Mouse (Mus musculus): ENCODE measurements around the gene Dpp9. TPM values are rescaled to one million over a fixed set of nuclear protein-coding genes. Genes with fewer than 3 reads are reported as not detected.

The Dpp9 gene
- polyA plus RNA-seq, 1 experiment from 2014 or later: 19.5 TPM

DNA sequence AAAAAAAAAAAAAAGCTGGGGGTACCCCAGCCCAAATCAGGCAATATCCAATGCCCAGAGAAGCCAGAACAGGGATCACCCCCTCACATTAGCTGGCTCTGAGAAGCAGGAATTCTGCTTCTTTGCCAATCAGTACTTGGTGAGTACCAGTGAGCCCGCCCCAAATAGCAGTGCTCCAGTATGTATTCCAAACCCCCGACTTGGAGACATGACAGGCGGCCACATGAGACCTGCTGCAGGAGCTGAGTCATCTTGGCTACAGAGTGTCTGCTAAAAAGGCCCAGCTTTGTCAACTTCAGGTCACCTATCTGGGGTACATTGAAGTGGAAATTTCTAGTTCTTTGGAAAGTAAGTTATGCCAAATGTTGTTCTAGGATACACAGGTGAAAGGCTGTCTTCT, 7.9 kb upstream of the Dpp9 start:
- Histone ChIP-seq H3K27me3 (ENCODE audit: control insufficient read depth, insufficient read depth, low read length) (no peaks in the 10 kb centered on the region), H3K27ac (replicated peaks in 1 of 2; ENCODE audit: control insufficient read depth in 1 of 2, insufficient read depth in 1 of 2, low read depth in 2 of 2, low read length in 2 of 2) (no peak overlapping the region), H3K4me1 (ENCODE audit: control insufficient read depth in 2 of 2, insufficient read depth in 2 of 2, low read length in 2 of 2) (no peaks in the 10 kb centered on the region), H3K4me3 (ENCODE audit: control insufficient read depth in 1 of 2, insufficient read depth in 1 of 2, low read depth in 1 of 2, low read length in 2 of 2) (no peak overlapping the region), H3K36me3 (ENCODE audit: control insufficient read depth, insufficient read depth, low read length) (no peaks in the 10 kb centered on the region), H3K4me2 (ENCODE audit: low read length) (no peak overlapping the region), H3K9ac (ENCODE audit: low read length) (no peak overlapping the region), H3K9me3 (ENCODE audit: control insufficient read depth, low read length) (no peaks in the 10 kb centered on the region)
- 57% methylated on average over 3 of the region's 3 CpGs for WGBS
- no peak for ATAC-seq (ENCODE audit: insufficient number of reproducible peaks, insufficient read depth, low FRiP score, low read depth)

DNA sequence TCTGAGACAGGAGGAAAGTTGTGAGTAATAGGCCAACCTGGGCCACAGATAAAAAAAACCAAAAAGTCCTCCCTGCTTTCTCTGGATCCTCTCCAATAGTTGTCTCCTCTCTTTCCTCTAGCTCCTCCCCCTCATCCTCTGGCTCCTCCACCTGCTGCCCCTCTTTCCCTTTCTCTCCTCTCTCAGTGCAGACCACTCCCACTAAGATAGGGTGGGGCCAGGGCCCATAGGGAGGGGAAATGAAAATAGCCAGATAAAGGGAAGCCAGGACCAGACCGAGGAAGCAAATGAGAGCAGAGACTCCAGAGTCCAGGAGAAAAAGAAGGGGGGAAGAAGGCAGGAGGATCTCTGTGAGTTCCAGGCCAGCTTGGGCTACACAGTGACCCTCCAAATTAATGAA, 6.2 kb upstream of the Dpp9 start:
- Histone ChIP-seq H3K4me2 (ENCODE audit: low read length) (no peak overlapping the region), H3K4me1 (ENCODE audit: control insufficient read depth in 2 of 2, insufficient read depth in 2 of 2, low read length in 2 of 2) (no peaks in the 10 kb centered on the region), H3K36me3 (ENCODE audit: control insufficient read depth, insufficient read depth, low read length) (no peaks in the 10 kb centered on the region), H3K27me3 (ENCODE audit: control insufficient read depth, insufficient read depth, low read length) (no peaks in the 10 kb centered on the region), H3K9me3 (ENCODE audit: control insufficient read depth, low read length) (no peaks in the 10 kb centered on the region), H3K9ac (ENCODE audit: low read length) (no peak overlapping the region), H3K27ac (replicated peaks in 1 of 2; ENCODE audit: control insufficient read depth in 1 of 2, insufficient read depth in 1 of 2, low read depth in 2 of 2, low read length in 2 of 2) (no peak overlapping the region), H3K4me3 (ENCODE audit: control insufficient read depth in 1 of 2, insufficient read depth in 1 of 2, low read depth in 1 of 2, low read length in 2 of 2) (no peak overlapping the region)
- no peak for ATAC-seq (ENCODE audit: insufficient number of reproducible peaks, insufficient read depth, low FRiP score, low read depth)
- WGBS: 18% methylated on average over 1 of the region's 1 CpGs

DNA sequence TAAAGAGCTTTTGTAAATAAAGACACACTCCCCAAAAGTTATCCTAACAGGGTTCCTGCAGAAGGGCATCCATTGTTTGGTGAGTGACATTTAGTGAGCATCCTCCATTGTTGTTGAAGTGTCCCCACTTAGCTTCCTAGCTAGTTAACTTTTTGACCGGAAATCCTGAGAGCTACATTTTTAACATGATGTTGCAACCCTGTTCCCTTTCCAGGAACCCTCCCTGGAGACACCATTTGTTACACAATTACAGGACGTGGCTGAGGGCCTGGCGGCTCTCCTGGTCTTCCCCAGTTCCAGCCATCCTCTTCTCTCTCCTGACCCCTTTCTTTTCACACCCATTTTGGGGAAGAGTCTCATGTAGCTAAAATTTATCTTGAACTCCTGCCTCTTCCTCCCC, 1.1 kb upstream of the Dpp9 start:
- ATAC-seq (ENCODE audit: insufficient number of reproducible peaks, insufficient read depth, low FRiP score, low read depth): no peak
- H3K4me2 ChIP-seq (ENCODE audit: low read length): no peak overlapping the region; the same call in 1 of the 2 replicates
- H3K27ac ChIP-seq (replicated peaks in 1 of 2; ENCODE audit: control insufficient read depth in 1 of 2, insufficient read depth in 1 of 2, low read depth in 2 of 2, low read length in 2 of 2): no peak overlapping the region
- no peaks in the 10 kb centered on the region for H3K9me3 ChIP-seq (ENCODE audit: control insufficient read depth, low read length)
- WGBS: 41% methylated on average over 3 of the region's 3 CpGs
- H3K27me3 ChIP-seq (ENCODE audit: control insufficient read depth, insufficient read depth, low read length): no peaks in the 10 kb centered on the region
- H3K4me1 ChIP-seq (ENCODE audit: control insufficient read depth in 2 of 2, insufficient read depth in 2 of 2, low read length in 2 of 2): peaks cover 8 to 16% of the 10 kb centered on the region in 2 experiments; a peak in 3 of 4 replicates
- no peak overlapping the region for H3K4me3 ChIP-seq (ENCODE audit: control insufficient read depth in 1 of 2, insufficient read depth in 1 of 2, low read depth in 1 of 2, low read length in 2 of 2)
- H3K36me3 ChIP-seq (ENCODE audit: control insufficient read depth, insufficient read depth, low read length): peaks cover 6% of the 10 kb centered on the region; the same call in 1 of the 2 replicates
- no peak overlapping the region for H3K9ac ChIP-seq (ENCODE audit: low read length)

DNA sequence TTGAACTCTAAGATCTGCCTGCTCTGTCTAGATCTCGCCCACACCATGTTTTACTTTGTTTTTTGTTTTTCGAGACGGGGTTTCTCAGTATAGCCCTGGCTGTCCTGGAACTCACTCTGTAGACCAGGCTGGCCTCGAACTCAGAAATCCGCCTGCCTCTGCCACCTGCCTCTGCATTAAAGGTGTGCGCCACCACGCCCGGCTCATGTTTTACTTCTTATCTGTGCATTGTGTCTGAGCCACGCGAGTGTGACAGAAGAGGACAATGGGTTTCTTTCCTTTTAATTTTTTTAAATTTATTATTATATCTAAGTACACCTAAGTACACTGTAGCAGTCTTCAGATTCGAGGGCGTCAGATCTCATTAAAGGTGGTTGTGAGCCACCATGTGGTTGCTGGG, 546 bp upstream of the Dpp9 start:
- H3K4me1 ChIP-seq (ENCODE audit: control insufficient read depth in 2 of 2, insufficient read depth in 2 of 2, low read length in 2 of 2): peaks cover 8 to 16% of the 10 kb centered on the region in 2 experiments; a peak in 3 of 4 replicates
- peak overlapping the region; percentile 91 to 97 for H3K4me3 ChIP-seq (ENCODE audit: control insufficient read depth in 1 of 2, insufficient read depth in 1 of 2, low read depth in 1 of 2, low read length in 2 of 2)
- no peaks in the 10 kb centered on the region for H3K9me3 ChIP-seq (ENCODE audit: control insufficient read depth, low read length)
- peak overlapping the region; percentile 87 for H3K4me2 ChIP-seq (ENCODE audit: low read length)
- peak overlapping the region; percentile 71 to 73 for H3K27ac ChIP-seq (replicated peaks in 1 of 2; ENCODE audit: control insufficient read depth in 1 of 2, insufficient read depth in 1 of 2, low read depth in 2 of 2, low read length in 2 of 2)
- ATAC-seq (ENCODE audit: insufficient number of reproducible peaks, insufficient read depth, low FRiP score, low read depth): no peak
- peaks cover 6% of the 10 kb centered on the region; the same call in 1 of the 2 replicates for H3K36me3 ChIP-seq (ENCODE audit: control insufficient read depth, insufficient read depth, low read length)
- peak overlapping the region; percentile 91 for H3K9ac ChIP-seq (ENCODE audit: low read length)
- 37% methylated on average over 12 of the region's 12 CpGs for WGBS
- no peaks in the 10 kb centered on the region for H3K27me3 ChIP-seq (ENCODE audit: control insufficient read depth, insufficient read depth, low read length)

DNA sequence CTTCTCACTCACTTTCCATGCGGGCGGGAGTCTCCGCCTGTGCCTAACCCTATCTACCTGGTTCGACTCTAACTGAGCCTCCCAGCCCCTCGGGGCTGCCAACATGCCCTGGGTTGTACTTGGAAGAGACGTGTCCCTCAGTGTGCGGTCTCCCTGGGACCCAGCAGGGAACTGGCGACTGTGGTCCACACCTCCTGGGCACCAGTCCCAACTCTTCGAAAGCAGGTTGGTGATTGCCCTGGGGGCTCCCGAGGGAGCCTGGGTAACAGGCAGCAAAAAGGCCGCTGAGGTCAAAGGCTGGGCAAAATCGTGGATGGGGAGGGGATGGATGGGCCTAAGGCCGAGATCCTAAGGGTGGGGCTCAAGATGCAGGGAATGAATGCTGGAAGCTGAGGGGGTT, 1.0 kb downstream of the Dpp9 start:
- Histone ChIP-seq H3K27me3 (ENCODE audit: control insufficient read depth, insufficient read depth, low read length) (no peaks in the 10 kb centered on the region), H3K9ac (ENCODE audit: low read length) (peak overlapping the region; percentile 91), H3K4me2 (ENCODE audit: low read length) (peak overlapping the region; percentile 87), H3K36me3 (ENCODE audit: control insufficient read depth, insufficient read depth, low read length) (peaks cover 6% of the 10 kb centered on the region; the same call in 1 of the 2 replicates), H3K9me3 (ENCODE audit: control insufficient read depth, low read length) (no peaks in the 10 kb centered on the region), H3K4me1 (ENCODE audit: control insufficient read depth in 2 of 2, insufficient read depth in 2 of 2, low read length in 2 of 2) (peaks cover 8 to 16% of the 10 kb centered on the region in 2 experiments; a peak in 3 of 4 replicates), H3K4me3 (ENCODE audit: control insufficient read depth in 1 of 2, insufficient read depth in 1 of 2, low read depth in 1 of 2, low read length in 2 of 2) (peak overlapping the region; percentile 91 to 97), H3K27ac (replicated peaks in 1 of 2; ENCODE audit: control insufficient read depth in 1 of 2, insufficient read depth in 1 of 2, low read depth in 2 of 2, low read length in 2 of 2) (peak overlapping the region in 1 of 2 experiments; percentile 82; a peak in 1 of 4 replicates)
- no peak for ATAC-seq (ENCODE audit: insufficient number of reproducible peaks, insufficient read depth, low FRiP score, low read depth)
- WGBS: 68% methylated on average over 13 of the region's 13 CpGs

DNA sequence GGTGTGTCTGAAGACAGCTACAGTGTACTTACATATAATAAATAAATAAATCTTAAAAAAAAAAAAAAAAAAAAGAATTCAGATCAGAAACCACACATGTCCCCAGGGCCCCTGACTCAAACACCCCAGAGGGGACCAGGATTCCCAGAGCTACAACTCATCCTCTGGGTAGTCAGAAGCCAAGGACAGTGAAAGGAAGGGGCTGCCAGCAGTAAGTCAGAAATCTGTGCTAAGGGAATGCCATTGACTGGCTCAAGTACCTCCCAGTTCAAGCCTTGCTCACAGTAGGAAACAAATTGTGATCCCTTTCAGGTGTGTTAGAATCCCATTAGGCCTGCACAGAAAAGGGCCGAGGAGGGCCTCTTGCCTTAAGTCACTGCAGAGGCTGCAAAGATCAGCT, 4.5 kb downstream of the Dpp9 start:
- H3K4me1 ChIP-seq (ENCODE audit: control insufficient read depth in 2 of 2, insufficient read depth in 2 of 2, low read length in 2 of 2): peaks cover 8 to 16% of the 10 kb centered on the region in 2 experiments; a peak in 3 of 4 replicates
- H3K4me2 ChIP-seq (ENCODE audit: low read length): no peak overlapping the region
- no peak overlapping the region for H3K4me3 ChIP-seq (ENCODE audit: control insufficient read depth in 1 of 2, insufficient read depth in 1 of 2, low read depth in 1 of 2, low read length in 2 of 2)
- no peak overlapping the region for H3K27ac ChIP-seq (replicated peaks in 1 of 2; ENCODE audit: control insufficient read depth in 1 of 2, insufficient read depth in 1 of 2, low read depth in 2 of 2, low read length in 2 of 2)
- no peaks in the 10 kb centered on the region for H3K9me3 ChIP-seq (ENCODE audit: control insufficient read depth, low read length)
- H3K36me3 ChIP-seq (ENCODE audit: control insufficient read depth, insufficient read depth, low read length): peaks cover 36% of the 10 kb centered on the region
- no peaks in the 10 kb centered on the region for H3K27me3 ChIP-seq (ENCODE audit: control insufficient read depth, insufficient read depth, low read length)
- no peak for ATAC-seq (ENCODE audit: insufficient number of reproducible peaks, insufficient read depth, low FRiP score, low read depth)
- no peak overlapping the region for H3K9ac ChIP-seq (ENCODE audit: low read length)
- WGBS: 87% methylated on average over 1 of the region's 1 CpGs

DNA sequence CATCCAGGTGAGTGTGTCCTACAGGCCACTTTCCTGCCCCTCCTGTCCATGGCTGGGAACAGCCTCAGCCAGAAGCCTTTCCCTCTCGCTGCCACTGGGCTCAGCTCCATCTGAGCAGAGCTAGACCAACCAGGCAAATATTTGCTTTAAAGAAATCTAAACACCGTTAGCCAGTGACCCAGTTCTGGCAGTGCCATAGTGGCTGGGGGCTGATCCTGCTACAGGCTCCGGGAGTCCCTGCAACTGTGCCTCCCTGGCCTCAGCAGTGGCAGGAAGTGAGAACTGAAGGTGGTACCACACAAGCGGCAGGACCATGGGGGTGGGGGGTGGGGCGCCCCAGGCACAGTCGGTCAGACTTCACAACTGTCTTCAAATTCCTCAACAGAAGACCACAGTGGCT, 6.0 kb downstream of the Dpp9 start:
- Histone ChIP-seq H3K4me3 (ENCODE audit: control insufficient read depth in 1 of 2, insufficient read depth in 1 of 2, low read depth in 1 of 2, low read length in 2 of 2) (no peak overlapping the region), H3K9ac (ENCODE audit: low read length) (no peak overlapping the region), H3K4me2 (ENCODE audit: low read length) (no peak overlapping the region), H3K9me3 (ENCODE audit: control insufficient read depth, low read length) (no peaks in the 10 kb centered on the region), H3K27me3 (ENCODE audit: control insufficient read depth, insufficient read depth, low read length) (no peaks in the 10 kb centered on the region), H3K4me1 (ENCODE audit: control insufficient read depth in 2 of 2, insufficient read depth in 2 of 2, low read length in 2 of 2) (peaks cover 4 to 12% of the 10 kb centered on the region in 2 experiments; a peak in 3 of 4 replicates), H3K36me3 (ENCODE audit: control insufficient read depth, insufficient read depth, low read length) (peaks cover 51% of the 10 kb centered on the region), H3K27ac (replicated peaks in 1 of 2; ENCODE audit: control insufficient read depth in 1 of 2, insufficient read depth in 1 of 2, low read depth in 2 of 2, low read length in 2 of 2) (no peak overlapping the region)
- 63% methylated on average over 6 of the region's 6 CpGs for WGBS
- ATAC-seq (ENCODE audit: insufficient number of reproducible peaks, insufficient read depth, low FRiP score, low read depth): no peak

DNA sequence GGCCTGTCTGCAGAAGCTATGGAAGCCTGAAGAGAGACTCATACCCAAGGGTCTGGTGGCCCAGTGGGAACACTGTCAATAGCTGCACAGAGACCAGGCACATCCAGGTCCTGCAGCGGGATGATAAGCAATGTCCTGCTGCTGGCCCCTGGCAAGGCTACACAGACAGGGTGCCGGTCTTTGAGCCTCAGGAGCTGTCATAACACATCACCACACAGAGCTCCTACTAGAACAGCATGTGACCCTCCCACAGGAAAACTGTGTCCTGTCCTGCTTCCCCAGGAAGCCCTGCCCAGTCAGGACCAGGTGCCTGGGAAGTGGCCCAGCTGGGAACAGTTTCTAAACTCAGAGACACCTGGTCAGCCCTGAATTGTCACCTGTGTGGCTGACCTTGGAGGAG, 7.6 kb downstream of the Dpp9 start:
- no peak overlapping the region for H3K4me3 ChIP-seq (ENCODE audit: control insufficient read depth in 1 of 2, insufficient read depth in 1 of 2, low read depth in 1 of 2, low read length in 2 of 2)
- no peak overlapping the region for H3K4me2 ChIP-seq (ENCODE audit: low read length)
- peaks cover 67% of the 10 kb centered on the region for H3K36me3 ChIP-seq (ENCODE audit: control insufficient read depth, insufficient read depth, low read length)
- no peak for ATAC-seq (ENCODE audit: insufficient number of reproducible peaks, insufficient read depth, low FRiP score, low read depth)
- H3K9me3 ChIP-seq (ENCODE audit: control insufficient read depth, low read length): no peaks in the 10 kb centered on the region
- no peak overlapping the region for H3K9ac ChIP-seq (ENCODE audit: low read length)
- no peaks in the 10 kb centered on the region for H3K27me3 ChIP-seq (ENCODE audit: control insufficient read depth, insufficient read depth, low read length)
- 68% methylated on average over 2 of the region's 2 CpGs for WGBS
- no peak overlapping the region for H3K27ac ChIP-seq (replicated peaks in 1 of 2; ENCODE audit: control insufficient read depth in 1 of 2, insufficient read depth in 1 of 2, low read depth in 2 of 2, low read length in 2 of 2)
- H3K4me1 ChIP-seq (ENCODE audit: control insufficient read depth in 2 of 2, insufficient read depth in 2 of 2, low read length in 2 of 2): no peaks in the 10 kb centered on the region
